Mouse (Mus musculus) olfactory bulb, adult 2 months (tissue): Measurements from ENCODE around the gene Serpinb1a.

Source experiments
- CTCF ChIP-seq: fragments of 200-500 bp; IDR thresholded peaks from 2 replicates; pipeline ENCODE4 v1.5.1; 2012; ENCODE audit warnings: low read depth, mild to moderate bottlenecking, low read length, moderate library complexity; ENCODE audit not compliant: insufficient read depth
- POLR2A ChIP-seq: fragments of 200-500 bp; IDR thresholded peaks from 2 replicates; pipeline ENCODE4 v1.6.1; 2012; ENCODE audit warnings: mild to moderate bottlenecking, low read depth, low read length, moderate library complexity; ENCODE audit not compliant: insufficient read depth

DNA sequence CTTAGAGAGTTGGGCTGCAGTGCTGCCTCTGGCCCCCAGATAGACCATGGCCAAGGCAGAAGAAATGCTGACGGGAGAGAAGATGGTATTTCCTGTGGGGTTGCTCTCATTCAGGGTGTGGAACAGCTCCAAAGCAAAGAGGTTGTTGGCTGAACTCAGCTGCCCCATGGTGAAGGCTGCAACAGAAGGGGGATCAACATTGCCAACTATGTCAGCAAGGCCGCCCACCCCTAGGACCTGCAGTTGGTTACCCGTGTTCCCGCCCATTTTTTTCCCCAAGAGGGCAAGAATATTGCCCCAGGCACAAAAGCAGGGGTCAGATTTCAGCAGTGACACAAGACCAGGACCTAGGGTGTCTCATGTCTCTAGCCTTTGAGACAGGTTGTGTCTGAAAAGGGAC is 45.9 kb upstream of the Serpinb1a start:
- TF ChIP-seq CTCF (no peak), POLR2A (no peak)
